Mouse (Mus musculus): ENCODE data around the gene Hoxc11. TPM values are rescaled to one million over a fixed set of nuclear protein-coding genes. Genes with fewer than 3 reads are reported as not detected.

Hoxc11 gene
- total RNA-seq, 4 experiments from 2014 or later = 6.0 to 8.8 (median 7.6) TPM

DNA sequence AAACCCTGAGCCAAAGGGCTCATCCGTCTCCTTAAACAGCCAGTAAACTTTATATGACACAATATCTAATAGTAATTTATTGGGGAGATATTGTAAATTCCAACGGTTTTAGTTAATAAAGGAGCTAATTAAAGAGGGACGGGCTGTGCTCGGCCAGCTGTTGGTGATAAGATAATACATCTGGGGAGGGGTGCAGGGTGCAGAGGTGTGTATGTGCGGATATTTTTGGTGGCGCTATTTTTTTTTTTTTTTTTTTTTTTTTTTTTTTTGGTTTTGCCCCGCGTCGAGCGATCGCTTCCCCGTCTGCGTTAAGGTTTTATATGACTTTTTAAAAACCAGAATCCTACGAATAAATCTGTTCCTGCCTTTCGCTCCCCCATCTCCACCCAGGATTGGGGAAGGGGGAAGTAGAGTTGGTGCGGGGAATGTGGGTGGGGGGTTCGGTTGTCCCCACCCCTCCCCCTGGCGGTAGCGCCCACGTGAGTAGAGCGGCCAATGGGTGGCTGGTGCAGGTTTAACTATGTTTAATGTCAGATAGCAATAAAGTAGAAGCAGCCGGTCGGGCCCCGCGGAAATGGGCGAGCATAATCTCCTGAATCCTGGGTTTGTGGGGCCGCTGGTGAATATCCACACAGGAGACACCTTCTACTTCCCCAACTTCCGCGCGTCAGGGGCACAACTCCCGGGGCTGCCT is 17.8 kb upstream of the Hoxc11 start, which contains the start of gene Hoxc12:
Hoxc12 (plus strand) TSS at position 479 of the 694 bp plus-strand sequence.
- DNase-seq (ENCODE audit: low spot score in 2 of 2) = no peak

DNA sequence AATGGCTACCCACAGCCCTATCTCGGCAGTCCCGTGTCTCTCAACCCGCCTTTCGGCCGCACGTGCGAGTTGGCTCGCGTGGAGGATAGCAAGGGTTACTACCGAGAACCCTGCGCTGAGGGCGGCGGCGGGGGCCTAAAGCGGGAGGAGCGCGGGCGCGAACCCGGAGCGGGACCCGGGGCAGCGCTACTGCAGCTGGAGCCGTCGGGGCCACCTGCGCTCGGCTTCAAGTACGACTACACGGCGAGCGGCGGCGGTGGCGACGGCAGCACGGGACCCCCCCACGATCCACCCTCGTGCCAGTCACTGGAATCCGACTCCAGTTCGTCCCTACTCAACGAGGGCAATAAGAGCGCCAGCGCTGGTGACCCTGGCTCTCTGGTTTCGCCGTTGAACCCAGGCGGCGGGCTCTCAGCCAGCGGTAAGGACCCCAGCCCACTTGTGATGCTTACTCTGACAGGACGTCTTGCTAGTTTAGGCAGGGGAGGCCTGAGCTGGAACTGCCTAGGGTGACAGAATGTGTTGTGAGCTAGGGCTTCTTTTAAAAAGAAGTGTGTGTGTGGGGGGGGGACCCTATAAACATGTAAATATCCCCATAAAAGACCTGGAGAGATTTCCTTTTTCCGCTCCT is 17.1 kb upstream of the Hoxc11 start:
- no peak for DNase-seq (ENCODE audit: low spot score in 2 of 2)

DNA sequence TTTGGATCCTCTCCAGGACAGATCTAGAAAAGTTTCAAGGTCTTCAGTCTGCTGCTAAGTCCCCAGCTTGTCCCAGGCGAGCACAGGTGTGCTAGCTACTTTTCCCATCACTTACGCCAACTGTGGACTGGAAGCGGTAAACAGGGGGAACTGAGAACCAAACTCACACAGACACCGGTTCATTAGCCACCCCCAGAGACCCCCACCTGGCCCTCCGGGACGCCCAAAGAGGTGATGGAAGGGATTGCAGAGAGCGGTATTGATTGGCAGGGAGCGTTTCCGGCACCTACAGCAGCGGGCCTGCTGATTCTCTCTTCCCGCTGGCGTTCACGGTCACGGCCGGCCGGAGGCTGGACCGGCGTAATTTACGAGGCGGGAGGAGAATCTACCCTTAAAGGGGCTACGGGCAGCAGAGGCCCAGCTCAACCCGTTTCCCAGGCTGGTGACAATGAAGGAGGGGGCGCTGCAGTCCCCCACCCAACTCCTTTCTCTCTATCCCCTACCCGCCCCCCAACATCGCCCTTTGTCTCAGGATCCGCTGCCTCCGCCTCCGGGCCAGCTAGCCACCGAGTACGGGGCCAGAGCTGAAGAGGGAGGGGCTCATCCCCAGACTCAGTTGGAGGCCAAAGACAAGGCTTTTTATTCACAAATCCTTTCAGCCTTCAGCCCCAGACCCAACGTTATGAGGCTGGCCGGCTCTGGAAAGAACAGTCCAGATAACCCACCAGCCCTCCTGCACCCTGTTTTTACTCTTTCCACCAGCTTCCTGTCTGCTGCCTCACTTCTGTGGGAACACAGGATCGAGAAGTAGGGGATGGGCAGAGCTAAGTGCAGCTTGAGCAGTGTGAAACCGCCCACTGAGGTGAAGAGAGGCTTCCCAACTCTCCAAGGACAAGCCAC is 14.7 kb upstream of the Hoxc11 start:
- DNase-seq (ENCODE audit: low spot score in 2 of 2) = no peak

DNA sequence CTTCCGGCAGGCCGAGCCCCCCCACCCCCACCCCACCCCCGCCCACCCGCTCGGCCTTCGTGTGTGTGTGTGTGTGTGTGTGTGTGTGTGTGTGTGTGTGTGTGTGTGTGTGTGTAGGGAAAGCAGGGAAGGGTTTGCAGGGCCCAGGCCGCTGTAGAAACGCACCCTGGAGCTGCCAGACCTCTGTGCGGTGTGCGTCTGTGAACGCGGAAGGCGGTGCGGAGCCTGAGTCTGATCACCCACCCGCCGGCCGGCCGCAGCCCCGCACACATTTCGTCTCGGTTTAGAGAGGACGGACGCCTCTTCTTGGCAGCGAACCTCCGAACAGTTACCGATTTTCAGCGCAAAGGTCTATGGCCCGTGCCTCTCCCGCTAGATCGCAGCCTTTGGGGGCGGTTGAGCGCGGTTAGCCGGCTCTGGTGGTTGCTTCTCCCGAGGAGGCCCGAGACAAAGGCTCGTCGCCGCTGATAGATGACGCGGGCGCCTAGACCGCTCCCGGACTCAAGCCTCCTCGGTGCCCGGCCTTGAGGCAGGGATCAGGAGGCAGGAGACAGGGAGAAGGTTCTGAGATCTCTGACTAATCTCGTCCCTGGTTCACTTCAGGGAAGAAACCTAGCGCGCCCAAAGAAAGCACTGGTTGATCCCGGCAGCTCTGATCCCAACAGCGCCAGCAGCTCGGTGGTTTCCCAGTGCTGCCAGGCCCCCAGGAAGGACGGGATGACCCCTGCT is 11.3 kb upstream of the Hoxc11 start:
- DNase-seq (ENCODE audit: low spot score in 2 of 2) = peak in 1 of 2 experiments; percentile 44

DNA sequence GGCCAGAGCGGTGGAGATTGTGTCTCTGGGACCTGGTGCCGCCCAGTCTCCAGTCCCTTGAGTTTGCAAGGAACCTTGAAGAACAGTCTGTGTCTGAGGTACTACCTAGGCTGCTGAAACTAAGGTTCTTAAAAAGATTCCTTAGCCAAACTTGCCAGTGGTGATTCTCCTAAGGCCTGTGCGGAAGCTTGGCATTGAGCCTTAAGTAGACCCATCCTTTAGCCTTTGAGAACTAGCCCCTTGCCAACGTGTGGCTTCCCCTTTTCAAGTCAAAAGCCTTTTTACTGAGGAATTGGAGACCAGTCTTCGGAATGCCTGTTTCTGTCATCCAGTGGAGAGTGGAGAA is 10.8 kb upstream of the Hoxc11 start:
- DNase-seq (ENCODE audit: low spot score in 2 of 2) = no peak

DNA sequence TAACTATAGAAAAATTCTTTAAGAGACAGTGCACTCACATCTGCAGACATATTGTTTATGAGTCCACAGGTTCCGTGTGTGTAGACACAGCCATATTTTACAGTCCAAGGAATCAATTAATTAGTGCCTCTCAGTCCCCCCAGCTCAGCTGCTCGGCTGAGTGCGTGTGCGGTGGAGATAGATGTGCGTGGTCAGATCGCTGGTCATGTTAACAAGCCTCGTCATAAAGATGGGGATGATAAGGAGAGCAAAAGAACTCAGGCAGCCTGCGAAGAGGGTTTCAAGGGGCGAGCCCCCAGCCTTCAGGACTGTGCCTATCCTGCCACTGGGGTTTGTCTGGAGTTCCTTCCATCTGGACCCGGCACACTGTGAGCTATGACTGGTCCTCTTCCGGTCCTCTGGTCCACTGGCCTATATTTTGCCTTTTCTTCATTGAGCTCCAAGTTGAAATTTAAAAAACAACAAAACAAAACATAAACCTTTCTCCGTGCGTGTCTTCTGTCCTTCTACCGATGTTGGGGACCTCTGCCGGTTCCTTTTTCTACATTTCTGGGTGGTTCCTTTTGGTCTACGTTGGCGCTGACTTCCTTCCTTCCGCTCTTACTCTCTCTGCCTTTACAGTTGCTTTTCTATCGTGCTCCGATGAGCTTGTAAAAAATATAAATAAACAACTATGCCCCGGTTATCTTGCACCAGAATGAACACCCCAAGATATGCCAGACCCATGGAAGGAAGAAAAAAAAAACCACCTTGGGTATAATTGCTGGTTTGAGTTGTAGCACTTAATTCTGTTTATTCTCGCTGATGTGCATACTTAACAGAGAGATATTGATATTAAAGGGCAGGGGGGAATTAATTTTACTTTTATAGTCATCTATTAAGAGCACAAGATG is 8.8 kb upstream of the Hoxc11 start:
- DNase-seq (ENCODE audit: low spot score in 2 of 2) = peak in 1 of 2 experiments; percentile 2

DNA sequence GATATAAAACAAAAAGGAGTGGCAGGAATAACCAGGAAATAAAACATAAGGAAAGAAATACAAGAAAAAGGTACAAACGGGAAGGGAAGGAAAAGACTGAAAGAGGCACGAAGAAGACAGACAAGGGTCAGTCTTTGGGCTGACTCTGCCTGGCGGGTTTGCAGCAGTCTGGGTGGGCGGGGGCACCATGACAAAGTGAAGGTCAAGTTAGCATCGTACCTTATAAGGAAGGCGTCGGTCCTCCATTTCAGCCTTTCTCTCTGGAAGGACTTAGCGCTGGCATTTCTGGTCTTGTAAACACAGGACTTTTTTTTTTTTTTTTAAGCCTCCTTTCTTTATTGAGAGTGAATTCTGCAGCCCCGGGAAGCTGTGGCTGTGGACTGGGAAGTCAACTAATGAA is 7.0 kb upstream of the Hoxc11 start:
- peak in 1 of 2 experiments; percentile 2 for DNase-seq (ENCODE audit: low spot score in 2 of 2)

DNA sequence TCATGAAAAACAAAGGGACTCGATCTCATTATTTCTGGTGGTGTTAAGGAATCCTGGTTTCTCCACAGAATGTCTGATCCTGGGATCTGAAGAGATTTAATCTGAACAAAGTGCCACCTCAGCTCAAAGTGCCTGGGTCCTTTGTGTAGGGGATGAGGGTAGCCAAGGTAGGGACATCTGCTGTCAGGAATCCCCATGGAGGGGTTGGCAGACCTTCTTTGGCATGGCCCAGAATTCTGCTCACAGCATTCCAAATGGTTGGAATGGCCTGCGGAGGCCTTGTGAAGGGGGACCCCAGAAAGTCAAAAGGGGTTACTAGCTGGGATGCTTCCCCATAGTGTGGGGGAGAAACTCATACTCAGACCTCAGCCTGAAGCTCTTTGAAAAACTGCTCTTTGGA is 5.4 kb upstream of the Hoxc11 start:
- DNase-seq (ENCODE audit: low spot score in 2 of 2) = no peak

DNA sequence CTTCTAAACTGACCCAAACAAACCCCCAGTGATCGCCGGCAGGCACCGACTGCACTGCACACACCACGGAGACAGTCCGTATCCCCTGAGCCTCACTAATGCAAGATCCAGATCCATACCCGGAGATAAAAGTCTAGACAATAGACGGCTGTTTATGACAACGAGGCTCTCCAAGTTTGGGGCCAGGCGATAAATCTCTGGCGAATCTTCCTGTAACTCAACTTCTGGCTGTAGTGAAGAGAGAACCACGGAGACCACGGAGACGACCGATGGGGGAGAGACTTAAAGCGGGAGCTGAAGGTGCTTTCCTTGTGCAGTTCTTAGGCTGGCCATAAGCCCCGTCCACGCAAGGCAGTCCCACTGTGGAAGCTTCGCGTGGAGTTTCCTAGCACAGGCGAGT is 4.5 kb upstream of the Hoxc11 start:
- DNase-seq (ENCODE audit: low spot score in 2 of 2) = peak in 1 of 2 experiments; percentile 2

DNA sequence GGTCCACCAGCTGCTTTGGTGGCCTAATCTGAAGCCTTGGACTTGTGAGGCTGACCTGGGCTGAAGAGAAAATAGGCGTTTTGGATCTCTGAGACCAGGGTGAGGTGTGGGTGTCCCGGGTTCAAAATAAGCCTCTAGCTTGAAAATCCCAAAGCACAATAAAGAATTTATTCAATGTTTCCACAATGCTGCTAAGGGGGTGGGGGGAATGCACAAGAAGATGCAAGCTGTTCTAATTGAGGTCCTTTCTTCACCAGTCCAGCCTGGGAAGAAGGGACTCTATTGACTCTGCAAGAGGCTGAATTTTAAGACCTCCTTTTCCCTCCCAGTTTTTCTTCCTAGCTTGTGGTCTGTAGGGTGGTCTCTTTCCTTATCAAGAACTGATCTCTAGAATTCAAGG is 3.4 kb upstream of the Hoxc11 start:
- DNase-seq (ENCODE audit: low spot score in 2 of 2) = peak in 1 of 2 experiments; percentile 2

DNA sequence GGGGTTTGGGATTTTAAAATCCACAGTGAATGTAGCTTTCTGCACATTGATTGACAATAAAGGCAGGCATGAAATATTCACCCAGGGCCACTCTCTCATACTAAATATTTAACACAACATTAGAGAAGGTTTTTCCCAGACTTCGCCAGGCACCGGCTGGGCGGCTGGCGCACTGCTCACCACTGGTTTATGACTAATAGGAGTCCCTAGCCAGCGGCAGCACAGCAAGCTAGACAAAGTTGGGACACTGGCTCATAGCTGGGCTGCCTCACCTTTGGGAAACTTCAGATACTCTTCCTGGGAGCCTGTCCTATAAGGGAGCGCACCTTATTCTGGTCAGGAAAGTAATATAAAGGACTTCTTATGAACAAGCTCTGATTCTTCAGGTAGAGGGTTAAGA is 666 bp upstream of the Hoxc11 start:
- no peak for DNase-seq (ENCODE audit: low spot score in 2 of 2)

DNA sequence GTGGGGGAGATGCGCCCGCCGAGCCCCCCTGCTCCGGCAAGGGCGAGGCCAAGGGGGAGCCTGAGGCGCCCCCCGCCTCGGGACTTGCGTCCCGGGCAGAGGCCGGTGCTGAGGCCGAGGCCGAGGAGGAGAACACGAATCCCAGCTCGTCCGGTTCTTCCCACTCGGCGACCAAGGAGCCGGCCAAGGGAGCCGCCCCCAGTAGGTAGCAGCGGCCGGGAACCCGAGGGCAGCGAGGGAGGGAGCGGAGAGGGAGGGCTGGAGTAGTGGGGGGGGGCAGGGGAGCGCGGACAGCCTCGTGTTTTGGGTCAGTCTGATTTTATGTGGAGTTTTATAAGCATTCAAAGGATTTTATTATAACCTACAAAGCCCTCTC is 768 bp downstream of the Hoxc11 start:
- no peak for DNase-seq (ENCODE audit: low spot score in 2 of 2)

DNA sequence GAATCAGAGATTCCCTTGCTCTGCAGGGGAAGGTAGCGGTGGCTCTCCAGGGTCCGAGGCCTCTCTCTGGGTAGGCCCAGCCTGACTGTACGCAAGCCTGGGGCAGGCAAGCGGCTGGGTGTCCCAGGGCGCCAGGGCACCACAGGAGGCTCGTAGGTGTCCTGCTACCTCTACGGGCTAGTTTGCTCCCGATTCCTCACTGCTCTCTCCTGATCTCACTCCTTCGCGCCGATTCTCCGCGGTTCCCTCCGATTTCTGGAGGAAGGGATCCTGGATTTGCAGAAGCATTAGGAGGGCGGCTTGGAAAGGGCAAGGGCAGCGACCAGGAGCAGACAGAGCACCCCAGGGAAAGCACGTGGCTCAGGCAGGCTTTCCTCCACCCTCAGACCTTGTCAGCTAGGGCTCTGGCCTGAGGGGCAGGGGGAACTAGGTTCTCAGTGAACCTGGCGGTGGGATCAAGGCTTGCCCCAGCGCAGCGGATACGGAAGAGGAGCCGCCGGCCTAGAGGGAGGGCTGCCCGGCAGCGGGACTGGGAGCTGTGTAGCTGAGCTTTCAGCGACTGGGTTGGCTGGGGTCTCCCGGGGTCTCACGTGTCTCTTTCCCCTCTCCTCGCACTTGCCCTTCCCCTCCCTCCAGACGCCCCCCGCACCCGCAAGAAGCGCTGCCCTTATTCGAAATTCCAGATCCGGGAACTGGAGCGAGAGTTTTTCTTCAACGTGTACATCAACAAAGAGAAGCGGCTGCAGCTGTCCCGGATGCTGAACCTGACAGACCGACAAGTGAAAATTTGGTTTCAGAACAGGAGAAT is 1.8 kb downstream of the Hoxc11 start:
- no peak for DNase-seq (ENCODE audit: low spot score in 2 of 2)

DNA sequence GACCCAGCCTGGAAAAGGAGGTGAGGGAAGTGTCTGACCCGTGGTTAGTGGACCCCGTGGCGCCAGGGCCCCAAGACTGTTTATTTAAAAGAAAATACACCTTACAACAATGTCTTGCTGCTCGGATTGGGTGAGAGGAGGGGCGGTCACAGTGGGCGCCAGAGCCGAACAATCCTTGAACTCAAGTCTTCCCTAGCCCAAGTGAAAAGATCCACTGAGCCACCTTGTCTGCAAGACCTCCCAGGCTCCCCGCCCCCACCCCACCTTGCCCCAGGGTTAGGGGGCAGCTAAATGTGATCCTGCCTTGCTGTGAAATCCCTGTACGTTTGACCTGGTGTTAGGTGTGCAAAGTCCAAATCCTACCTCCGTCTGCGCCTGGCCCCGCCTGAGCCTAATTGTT is 2.7 kb downstream of the Hoxc11 start:
- no peak for DNase-seq (ENCODE audit: low spot score in 2 of 2)

DNA sequence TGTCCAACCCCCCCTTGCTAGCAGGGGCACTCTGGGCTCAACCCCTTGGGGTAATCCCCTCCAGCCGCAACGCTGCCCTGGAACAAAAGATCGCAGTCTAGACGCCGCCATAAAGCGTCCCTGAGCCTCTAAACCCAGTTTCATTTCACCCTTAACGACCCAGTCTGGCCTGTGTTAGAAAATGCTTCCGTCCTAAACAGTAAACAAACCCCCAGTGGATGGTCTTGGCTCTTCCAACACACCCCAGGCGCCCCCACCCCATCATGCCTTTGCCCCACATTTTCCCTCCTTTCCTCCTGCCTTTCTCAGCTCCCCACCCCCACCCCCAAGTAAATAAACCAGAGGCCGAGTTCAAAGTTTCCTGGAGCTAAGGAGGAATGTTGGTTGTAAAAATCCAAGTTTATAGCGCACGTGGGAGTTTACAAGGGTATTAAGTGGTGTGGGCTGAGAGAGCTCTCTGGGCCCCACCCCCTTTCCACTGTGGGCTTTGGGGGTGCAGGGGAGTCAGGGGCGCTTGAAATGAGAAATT is 5.5 kb downstream of the Hoxc11 start:
- DNase-seq (ENCODE audit: low spot score in 2 of 2) = no peak

DNA sequence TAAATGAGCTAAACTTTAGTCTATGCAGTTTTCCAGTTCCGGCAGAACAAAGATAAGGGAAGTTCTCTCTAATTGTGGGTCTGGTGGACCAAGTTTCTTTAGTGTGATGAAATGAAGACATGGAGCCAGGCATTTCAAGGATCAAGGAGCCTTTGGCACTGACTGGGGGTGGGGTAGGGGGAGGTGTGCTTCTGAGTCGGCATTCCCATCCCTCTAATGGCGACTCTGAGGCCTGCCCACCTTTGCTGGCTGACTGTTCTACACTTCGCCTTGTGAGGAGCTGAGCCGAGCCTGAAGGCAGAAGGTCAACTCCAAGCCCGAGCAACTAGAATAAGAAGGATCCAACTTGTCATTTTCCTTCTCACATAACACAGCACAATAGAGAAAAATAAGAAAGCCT is 7.5 kb downstream of the Hoxc11 start:
- DNase-seq (ENCODE audit: low spot score in 2 of 2) = no peak

DNA sequence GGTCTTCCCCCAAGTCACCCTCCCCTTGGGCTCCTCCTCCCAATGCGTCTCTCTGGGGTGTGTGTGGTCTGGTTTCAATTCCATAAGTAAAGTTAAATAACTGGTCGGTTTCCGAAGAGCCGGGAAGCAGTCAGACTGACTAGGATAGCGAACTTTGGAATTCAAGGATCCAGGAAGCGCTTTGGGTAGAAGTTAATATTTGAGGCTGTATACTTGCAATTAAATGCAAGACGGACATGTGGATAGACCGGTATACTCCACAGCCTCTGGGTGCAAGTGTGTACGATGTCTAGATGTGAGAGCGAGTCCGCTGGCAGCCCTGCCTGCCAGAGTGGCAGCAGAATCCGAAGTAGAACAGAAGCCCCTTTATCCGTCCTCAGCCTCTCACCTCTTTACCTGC is 8.3 kb downstream of the Hoxc11 start:
- no peak for DNase-seq (ENCODE audit: low spot score in 2 of 2)

DNA sequence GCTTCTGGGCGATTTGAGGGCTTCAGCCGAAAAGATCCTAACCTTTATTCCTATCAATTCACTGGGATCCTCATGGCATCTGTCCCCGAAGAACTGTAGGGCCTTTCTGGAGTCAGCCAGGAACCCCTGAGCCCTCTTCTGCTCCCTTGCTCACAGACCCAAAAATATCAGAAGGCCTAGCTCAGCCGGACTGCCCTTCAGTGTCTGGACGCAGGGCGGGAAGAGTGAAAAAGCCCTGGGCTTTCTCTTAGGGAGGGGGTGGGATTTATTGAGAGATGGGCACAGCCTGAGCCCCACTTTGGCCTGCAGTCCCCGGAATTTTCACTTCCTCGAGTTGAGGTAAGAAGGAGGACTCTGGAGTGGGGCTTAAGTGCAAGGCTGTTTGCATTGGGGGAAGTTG is 9.0 kb downstream of the Hoxc11 start:
- no peak for DNase-seq (ENCODE audit: low spot score in 2 of 2)

Data from gastrocnemius, adult 8-10 months (tissue).